Mouse (Mus musculus) kidney, adult 9 months (tissue): ENCODE data around the gene Btbd3.
A peak's percentile ranks its signal among the peaks of the same experiment; 100 is the strongest.

Source experiments
- DNase-seq: peaks from one replicate; pipeline ENCODE4 v3.0.0; 2022

Gene Btbd3

GRCm38 (mm10) chr2:138256411-138256810 lies at the start of gene Btbd3:
Gene Btbd3, plus strand, starts transcription at chr2:138256565.
- peak; percentile 96 for DNase-seq

- DNase-seq: peak; percentile 61
Observed at GRCm38 (mm10) chr2:138215561-138215960, 40.8 kb upstream of the Btbd3 start.

GRCm38 (mm10) chr2:138220269-138220668 lies 36.1 kb upstream of the Btbd3 start:
- no peak for DNase-seq

- no peak for DNase-seq
Observed at GRCm38 (mm10) chr2:138232247-138232646, 24.1 kb upstream of the Btbd3 start.

GRCm38 (mm10) chr2:138236149-138236548 lies 20.2 kb upstream of the Btbd3 start:
- no peak for DNase-seq

- DNase-seq: no peak
Observed at GRCm38 (mm10) chr2:138242452-138242851, 13.9 kb upstream of the Btbd3 start.

GRCm38 (mm10) chr2:138245631-138246289 lies 10.6 kb upstream of the Btbd3 start:
- peak; percentile 19 for DNase-seq

- DNase-seq: no peak
Observed at GRCm38 (mm10) chr2:138247986-138248385, 8.4 kb upstream of the Btbd3 start.

GRCm38 (mm10) chr2:138256851-138257471 lies 596 bp downstream of the Btbd3 start:
- DNase-seq: peak; percentile 31

GRCm38 (mm10) chr2:138257692-138258315 lies 1.4 kb downstream of the Btbd3 start:
- peak; percentile 70 for DNase-seq

- DNase-seq: no peak
Observed at GRCm38 (mm10) chr2:138261140-138261539, 4.8 kb downstream of the Btbd3 start.

- DNase-seq: no peak
Observed at GRCm38 (mm10) chr2:138262885-138263284, 6.5 kb downstream of the Btbd3 start.

- DNase-seq: peak; percentile 30
Observed at GRCm38 (mm10) chr2:138265356-138266005, 9.1 kb downstream of the Btbd3 start.

- no peak for DNase-seq
Observed at GRCm38 (mm10) chr2:138266679-138267078, 10.3 kb downstream of the Btbd3 start.

GRCm38 (mm10) chr2:138267852-138268513 lies 11.6 kb downstream of the Btbd3 start:
- DNase-seq: peak; percentile 39

GRCm38 (mm10) chr2:138269330-138269729 lies 13.0 kb downstream of the Btbd3 start:
- DNase-seq: no peak

- no peak for DNase-seq
Observed at GRCm38 (mm10) chr2:138273404-138274073, 17.2 kb downstream of the Btbd3 start.

- no peak for DNase-seq
Observed at GRCm38 (mm10) chr2:138274086-138274485, 17.7 kb downstream of the Btbd3 start.

GRCm38 (mm10) chr2:138277842-138278691 lies 21.7 kb downstream of the Btbd3 start:
- peak; percentile 68 for DNase-seq

GRCm38 (mm10) chr2:138278853-138279640 lies 22.7 kb downstream of the Btbd3 start:
- peak; percentile 22 for DNase-seq

- DNase-seq: no peak
Observed at GRCm38 (mm10) chr2:138279641-138280040, 23.3 kb downstream of the Btbd3 start.
